Mouse (Mus musculus): ENCODE data around the gene Ccdc152.

The Ccdc152 gene

DNA sequence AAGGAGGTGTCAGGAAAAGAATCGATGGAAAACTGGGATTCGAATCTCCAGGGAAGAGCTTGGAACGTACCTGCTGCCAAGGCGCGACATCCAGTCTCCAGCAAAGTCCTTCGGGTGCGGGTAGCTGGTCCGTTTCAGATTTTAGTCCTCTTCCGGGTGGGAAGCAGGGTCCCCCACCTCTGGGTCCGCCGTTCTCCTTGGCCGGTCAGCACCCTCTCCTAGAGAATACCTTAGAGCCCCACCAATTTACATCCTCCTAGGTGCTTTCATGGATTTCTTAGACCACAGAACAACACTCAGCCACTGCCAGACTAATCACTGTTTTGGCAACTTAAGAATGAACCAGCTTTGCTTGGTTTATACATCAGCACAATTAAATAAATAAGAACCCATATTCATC lies at the start of gene Ccdc152:
TSS of gene Ccdc152 (minus strand) at position 101 of the 400 bp plus-strand sequence.
- no peak for DNase-seq (ENCODE audit: low read depth, low spot score)

DNA sequence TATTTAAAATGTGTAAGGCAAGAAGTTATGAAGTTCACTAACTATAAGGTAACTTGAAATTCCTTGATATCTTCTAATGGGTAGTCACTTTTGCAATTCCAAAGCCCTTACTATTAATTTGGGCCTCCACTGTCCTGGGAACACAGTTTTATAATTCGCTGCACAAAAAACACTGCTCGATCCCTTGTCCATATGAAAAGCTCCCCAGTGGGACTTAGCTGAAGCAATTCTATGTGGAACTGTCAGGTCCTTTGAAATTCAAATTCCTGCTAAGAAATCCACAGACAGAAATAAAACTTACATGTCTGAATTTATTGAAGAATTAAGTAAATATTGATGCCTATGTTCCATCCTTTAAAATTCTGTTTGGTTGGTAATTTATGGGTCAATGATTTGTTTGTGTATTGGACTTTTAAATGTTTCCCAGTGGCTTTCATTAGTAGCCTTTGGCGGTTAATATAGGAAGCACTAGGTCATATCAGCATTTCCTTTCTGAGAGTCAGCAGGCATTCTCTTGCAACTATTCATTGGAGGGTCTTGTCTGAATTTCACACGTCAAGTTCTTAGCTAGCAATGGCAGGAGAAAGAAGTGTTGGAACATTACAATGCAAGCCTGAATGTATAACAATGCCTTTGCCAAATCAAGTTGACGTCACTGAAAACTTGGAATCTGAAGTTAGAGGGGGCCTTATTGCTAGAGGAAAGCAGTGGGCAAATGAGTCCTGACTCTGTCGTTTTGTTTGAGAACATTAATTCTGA lies 46.2 kb upstream of the Ccdc152 start:
- DNase-seq (ENCODE audit: low read depth, low spot score): no peak

DNA sequence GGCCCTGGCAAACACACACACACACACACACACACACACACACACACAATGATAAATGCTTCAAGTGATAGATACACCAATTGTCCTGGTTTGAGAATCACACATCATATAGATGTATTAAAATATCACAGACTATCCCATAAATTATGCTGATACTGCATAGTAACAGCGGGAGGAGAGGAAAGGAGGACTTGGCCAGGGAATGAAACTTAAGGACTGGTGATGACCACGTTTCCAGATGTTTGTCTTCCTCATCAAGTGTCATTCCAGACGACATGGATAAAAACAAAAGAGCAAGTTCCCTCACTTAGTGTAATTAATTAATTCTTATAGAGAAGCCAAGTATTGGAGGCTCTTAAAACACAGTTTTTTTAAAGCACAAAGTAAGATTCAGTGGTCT lies 43.4 kb upstream of the Ccdc152 start:
- no peak for DNase-seq (ENCODE audit: low read depth, low spot score)

- no peak for DNase-seq (ENCODE audit: low read depth, low spot score)
These were observed 41.2 kb upstream of the Ccdc152 start for GRCm38 (mm10) chr15:3344555-3344954.

GRCm38 (mm10) chr15:3341806-3342582 lies 38.7 kb upstream of the Ccdc152 start:
- DNase-seq (ENCODE audit: low read depth, low spot score): no peak

- no peak for DNase-seq (ENCODE audit: low read depth, low spot score)
These were observed 36.5 kb upstream of the Ccdc152 start for GRCm38 (mm10) chr15:3339847-3340246.

GRCm38 (mm10) chr15:3332517-3332916 lies 29.2 kb upstream of the Ccdc152 start:
- no peak for DNase-seq (ENCODE audit: low read depth, low spot score)

- DNase-seq (ENCODE audit: low read depth, low spot score): no peak
These were observed 28.5 kb upstream of the Ccdc152 start for GRCm38 (mm10) chr15:3331813-3332212.

DNA sequence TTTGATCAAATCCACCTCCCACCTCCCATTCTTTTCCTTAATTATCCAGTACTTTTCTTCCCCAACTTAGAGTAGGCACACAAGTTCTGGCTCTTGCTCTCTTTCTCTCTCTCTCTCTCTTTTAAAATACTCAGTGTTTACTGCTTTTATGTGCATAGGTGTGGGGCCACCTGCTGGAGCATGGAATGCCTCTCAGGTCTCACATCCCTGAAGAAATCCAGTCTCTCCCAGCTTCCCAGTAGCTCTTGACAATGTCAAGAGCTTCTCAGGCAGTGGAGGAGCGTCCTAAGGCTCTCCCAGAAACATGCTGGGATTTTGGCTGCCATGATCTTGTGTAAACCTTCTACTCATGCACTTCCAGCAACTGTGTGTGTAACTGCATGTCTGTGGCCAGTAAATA lies 27.0 kb upstream of the Ccdc152 start:
- peak; percentile 2 for DNase-seq (ENCODE audit: low read depth, low spot score)

DNA sequence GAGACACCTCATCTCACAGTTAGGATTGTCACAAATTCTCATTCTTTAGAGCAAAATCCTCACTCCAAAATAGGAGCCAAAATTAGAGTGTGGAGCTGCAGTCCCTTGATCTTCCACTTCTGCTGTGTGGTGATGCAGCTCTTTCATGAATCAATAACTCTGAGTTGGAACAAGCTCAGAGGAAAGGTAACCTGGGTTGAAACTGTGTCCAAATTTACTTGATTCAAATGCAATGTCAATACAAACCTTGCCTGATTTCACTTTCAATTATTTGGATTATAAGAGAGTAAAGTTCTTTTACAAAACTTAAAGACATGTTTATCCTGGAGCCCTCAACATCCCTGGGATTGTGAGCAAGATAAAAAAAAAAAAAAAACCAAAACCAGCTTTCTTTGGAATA lies 19.7 kb upstream of the Ccdc152 start:
- no peak for DNase-seq (ENCODE audit: low read depth, low spot score)

GRCm38 (mm10) chr15:3319929-3320328 lies 16.6 kb upstream of the Ccdc152 start:
- peak; percentile 3 for DNase-seq (ENCODE audit: low read depth, low spot score)

DNA sequence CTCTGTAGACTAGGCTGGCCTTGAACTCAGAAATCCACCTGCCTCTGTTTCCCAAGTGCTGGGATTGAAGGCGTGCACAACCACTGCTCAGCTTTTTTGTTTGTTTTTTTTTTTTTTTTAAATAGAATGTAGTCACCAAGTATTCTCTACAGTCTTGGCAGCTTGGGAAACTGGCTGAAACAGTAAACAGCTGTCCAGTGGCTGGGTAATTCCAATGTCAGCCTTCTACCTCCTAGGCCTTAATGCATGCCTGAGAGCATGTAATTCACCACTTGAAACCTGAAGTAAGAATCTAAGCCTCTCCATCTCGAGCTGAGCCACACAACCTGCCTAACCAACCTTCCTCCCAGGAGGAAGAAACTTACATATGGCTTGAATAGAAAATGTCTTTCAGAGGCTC lies 13.3 kb upstream of the Ccdc152 start:
- DNase-seq (ENCODE audit: low read depth, low spot score): no peak

- DNase-seq (ENCODE audit: low read depth, low spot score): no peak
These were observed 9.6 kb upstream of the Ccdc152 start for GRCm38 (mm10) chr15:3312937-3313336.

- peak; percentile 18 for DNase-seq (ENCODE audit: low read depth, low spot score)
These were observed 6.5 kb upstream of the Ccdc152 start for GRCm38 (mm10) chr15:3309856-3310255.

DNA sequence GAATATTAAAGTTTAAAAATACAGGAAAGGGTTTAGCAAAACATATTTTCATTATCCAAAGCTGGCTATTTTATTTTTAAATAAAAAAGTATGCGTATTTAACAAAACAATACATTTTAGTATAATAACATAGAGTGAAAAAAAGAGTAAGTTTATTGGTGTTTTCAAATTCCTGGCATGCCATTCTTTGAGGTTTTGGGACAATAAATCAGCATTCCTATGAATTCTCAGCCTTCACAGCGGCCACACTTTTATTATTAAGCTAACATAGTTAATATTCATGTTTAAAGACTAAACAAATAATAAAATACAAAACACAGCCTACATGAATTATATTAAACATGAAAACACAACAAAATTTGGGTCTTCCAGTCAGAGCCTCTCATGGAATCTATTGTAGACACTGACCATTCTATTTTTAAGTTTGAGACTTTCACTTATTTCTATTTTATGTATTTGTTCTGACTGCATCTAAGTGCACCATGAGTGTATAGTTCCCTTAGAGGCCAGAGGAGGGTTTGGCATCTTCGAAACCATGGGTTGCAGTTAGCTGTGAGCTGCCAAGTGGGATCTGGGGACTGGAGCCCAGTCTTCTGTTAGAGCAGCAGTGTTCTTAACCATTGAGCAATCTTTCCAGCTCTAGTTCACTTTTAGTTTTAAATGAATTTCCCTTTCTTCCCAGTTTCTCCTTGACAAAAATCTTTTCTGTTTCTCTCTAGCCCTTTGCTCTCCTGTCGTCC lies 2.8 kb downstream of the Ccdc152 start:
- no peak for DNase-seq (ENCODE audit: low read depth, low spot score)

DNA sequence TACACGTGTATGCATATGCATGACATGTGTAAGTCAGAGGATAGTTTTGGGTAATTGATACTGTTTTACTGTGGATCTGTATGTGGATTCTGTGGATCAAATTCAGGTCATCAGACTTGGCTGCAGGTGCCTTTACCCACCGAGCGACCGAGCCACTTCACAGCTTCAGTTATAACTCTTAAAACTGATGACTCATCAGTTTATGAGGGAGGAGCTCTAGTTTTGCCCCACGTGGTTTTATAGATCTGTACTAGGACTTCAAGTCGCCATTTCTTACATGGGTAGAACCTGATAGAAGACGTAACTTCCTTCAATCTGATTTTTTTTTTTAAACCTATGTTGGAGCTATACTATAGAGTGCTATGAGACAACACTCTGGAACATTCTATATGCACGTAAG lies 5.7 kb downstream of the Ccdc152 start:
- no peak for DNase-seq (ENCODE audit: low read depth, low spot score)

- no peak for DNase-seq (ENCODE audit: low read depth, low spot score)
These were observed 7.3 kb downstream of the Ccdc152 start for GRCm38 (mm10) chr15:3295986-3296385.

DNA sequence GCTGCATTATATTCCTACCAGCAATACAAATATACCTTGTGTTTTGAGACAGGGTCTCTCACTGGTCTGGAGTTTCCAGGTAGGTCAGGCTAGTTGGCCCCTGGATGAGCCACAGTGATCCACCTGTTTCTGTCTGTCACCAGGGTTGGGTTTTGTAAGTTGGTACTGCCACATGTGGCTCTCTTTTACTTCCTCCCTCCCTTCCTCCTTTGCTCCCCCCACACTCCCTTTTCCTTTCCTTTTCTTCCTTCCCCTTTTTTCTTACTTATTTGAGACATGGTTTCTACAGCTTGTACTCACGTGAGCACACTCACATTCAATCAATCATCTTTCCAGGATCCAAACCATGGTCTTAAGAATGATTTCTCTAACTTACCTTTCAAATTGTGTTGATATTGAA lies 9.8 kb downstream of the Ccdc152 start:
- DNase-seq (ENCODE audit: low read depth, low spot score): no peak

- no peak for DNase-seq (ENCODE audit: low read depth, low spot score)
These were observed 12.9 kb downstream of the Ccdc152 start for GRCm38 (mm10) chr15:3290435-3290834.

DNA sequence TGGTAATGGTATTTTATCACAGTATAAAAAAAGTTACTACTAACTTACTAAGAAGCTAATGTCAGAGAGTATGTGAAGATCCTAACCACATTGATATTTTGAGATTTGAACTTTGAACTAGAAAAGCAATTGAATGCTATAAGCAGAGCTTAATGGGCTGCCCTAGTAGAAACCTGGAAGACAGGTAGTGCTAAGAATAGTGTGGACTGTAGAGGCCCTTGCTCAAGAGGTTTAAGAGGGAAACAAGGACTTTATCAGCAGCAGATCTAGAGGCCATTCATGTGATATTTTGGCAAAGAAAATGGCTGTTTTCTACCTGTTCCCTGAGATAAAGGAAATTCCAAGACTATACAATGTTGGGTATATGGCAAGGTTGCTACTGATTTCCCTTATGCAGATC lies 17.3 kb downstream of the Ccdc152 start:
- DNase-seq (ENCODE audit: low read depth, low spot score): no peak

DNA sequence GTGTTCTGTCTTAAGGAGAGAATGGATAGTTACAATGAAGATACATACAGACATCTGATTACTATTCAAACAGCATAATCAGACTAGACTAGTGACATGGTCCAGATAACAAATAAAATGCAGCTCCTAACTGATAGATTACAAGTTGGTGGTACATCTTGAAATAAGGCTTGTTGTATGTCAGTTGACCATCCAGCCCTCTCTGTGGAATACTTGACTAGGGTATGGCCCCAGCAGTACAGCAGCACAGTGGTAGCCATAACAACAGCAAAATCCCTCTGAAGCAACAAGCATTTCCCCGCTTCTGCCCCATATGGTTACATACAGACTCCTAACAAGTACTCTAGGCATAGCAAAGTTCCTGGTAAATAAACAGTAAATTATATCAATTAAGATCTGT lies 21.6 kb downstream of the Ccdc152 start:
- DNase-seq (ENCODE audit: low read depth, low spot score): no peak

DNA sequence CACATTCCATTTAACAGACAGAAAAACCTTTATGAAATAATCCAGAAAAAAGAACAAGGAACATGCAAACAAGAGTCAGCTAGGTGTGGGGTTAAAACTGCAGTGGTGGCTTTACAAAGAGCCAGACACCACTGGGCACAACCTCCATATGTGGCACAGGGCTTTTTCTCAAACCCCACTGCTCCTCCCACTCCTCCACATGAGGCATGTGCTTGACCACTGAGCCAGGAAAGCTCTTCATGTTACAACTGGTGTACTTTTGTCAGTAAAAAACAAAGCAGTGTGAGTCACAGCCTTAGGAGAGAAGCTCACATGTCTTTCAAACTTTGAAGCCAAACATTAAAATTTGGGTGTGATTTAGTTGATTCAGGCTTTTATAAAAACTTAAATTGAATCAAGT lies 22.1 kb downstream of the Ccdc152 start:
- DNase-seq (ENCODE audit: low read depth, low spot score): no peak

Measured in CD4-positive, CD25-positive, alpha-beta regulatory T cell, adult 2 months (primary cell).